Mouse (Mus musculus) activated CD4-positive, CD25-positive, alpha-beta regulatory T cell, adult 4 months (primary cell): ENCODE data around the gene Med27. TPM values are rescaled to one million over a fixed set of nuclear protein-coding genes. Genes with fewer than 3 reads are reported as not detected.

Experiments used
- ATAC-seq: one replicate; pipeline ENCODE4 v1.8.0; 2017
- polyA plus RNA-seq, 2 experiments: library from polyadenylated mRNA; unstranded; fragments of 100-300 nt; shearing (Covaris generic); gene quantifications; one replicate each; pipeline ENCODE4 v1.2.1; 2017

The Med27 gene
- polyA plus RNA-seq, 2 experiments from 2014 or later: 28.9 to 31.6 TPM

GRCm38 (mm10) chr2:29437861-29438529 is 91.4 kb downstream of the Med27 start:
- ATAC-seq: no peak

DNA sequence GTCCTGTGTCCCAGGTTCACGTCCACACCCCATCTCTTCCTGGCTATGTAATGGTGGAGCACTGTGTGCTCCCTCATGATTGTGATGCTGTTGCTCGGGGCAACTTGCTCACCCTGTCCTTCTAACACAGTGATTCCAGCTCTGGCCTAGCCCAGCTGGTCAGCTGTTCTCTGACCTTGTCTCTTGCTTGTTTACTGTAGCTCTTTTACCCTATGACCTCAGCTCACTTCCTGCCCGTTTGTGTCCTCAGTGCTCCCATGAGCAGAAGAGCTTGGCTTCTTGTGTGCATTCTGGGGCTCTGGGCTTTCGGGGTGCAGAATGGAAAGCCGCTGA is 91.9 kb downstream of the Med27 start:
- ATAC-seq: no peak

GRCm38 (mm10) chr2:29438986-29439385 is 92.4 kb downstream of the Med27 start:
- ATAC-seq: no peak

DNA sequence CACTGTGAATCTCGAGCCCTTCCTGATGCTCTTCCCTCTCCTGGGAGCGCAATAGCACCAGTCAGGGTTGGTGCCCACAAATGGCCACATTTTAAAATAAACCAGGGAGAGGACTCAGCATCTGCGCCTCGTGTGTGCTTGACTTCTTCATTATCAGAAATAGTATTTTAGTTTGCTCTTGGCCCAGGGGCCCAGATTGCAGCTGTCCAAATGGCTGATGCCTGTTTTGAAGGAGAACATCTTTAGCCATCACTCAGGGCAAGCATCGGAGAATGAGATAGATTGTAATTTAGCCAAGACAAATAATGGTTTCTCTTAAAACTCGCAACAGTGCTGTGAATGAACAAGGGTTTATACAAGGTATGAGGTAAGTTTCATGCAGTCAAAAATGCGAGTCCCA is 92.8 kb downstream of the Med27 start:
- ATAC-seq: no peak

- no peak for ATAC-seq
These were observed 93.4 kb downstream of the Med27 start for GRCm38 (mm10) chr2:29439857-29440502.

DNA sequence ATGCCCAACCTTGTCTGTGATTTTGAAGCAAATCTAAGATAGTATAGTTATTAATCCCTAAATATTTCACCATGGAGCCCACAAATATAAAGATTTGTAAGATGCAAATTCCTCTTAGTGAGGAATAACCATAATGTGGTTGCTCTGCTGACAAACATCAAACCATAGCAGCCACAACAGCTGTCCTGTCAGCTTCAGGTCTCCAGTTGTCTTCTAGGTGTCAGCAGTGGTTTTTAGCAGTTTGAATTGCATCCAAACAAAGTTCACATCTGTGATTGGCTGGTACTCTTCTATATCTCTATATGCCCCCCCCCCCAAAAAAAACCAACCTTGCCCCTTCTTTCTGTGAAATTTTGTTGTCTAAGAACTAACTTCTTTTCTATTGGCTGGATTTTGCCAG is 95.7 kb downstream of the Med27 start:
- ATAC-seq: no peak

DNA sequence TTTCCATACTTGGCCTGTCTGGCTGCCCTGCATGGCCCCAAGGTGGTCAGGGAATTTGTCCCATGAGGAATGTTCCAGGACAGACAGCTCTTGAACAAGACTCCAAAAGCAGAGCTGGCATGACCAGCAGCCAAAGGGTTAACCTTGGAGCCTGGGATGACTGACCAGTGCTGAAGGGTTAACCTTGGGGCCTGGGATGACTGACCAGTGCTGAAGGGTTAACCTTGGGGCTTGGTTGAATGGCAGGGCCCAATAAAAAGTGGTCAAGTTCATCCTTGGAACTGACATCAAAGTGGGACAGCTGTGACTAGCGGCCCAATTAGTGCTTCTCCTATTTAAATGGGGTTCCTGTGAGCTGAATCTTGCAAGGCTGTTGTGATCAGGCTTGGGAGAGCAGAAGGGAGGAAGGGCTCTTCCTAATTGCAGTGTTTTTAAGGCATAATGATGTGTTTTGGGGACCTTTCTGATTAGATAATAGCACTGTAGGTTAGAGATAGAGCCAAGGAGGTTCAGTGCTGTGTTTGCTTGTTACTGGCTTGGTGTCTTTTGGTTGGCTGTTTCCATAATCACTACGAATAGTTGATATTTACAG is 97.1 kb downstream of the Med27 start:
- no peak for ATAC-seq

DNA sequence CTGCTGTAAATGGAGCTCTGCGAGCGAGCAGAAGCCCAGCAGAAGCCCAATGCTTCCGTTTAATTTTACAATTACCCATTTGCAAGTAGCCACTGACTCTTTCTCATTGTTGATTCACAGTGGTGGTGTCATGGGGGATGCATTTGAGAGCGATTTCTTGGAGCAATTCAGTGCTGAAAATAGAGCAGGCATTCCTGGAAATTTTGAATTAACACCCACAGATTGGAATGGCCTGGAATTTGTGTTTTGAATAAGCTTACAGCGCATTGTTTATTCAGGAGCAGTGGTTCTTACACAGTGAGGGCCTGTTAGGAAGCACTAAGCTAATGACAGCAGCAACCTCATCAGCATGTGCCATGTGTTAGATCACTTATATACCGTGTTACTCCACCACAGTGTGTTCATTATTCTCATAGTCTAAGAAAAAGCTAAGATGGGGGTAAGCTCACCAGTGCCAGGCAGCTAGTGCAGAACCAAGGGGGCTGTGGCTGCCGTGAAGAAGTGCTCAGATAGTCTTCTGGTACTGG is 101.9 kb downstream of the Med27 start:
- no peak for ATAC-seq

GRCm38 (mm10) chr2:29451368-29451999 is 104.9 kb downstream of the Med27 start:
- ATAC-seq: no peak

- no peak for ATAC-seq
These were observed 106.8 kb downstream of the Med27 start for GRCm38 (mm10) chr2:29453376-29453775.

- ATAC-seq: no peak
These were observed 110.2 kb downstream of the Med27 start for GRCm38 (mm10) chr2:29456631-29457320.

- ATAC-seq: no peak
These were observed 111.1 kb downstream of the Med27 start for GRCm38 (mm10) chr2:29457677-29458076.

DNA sequence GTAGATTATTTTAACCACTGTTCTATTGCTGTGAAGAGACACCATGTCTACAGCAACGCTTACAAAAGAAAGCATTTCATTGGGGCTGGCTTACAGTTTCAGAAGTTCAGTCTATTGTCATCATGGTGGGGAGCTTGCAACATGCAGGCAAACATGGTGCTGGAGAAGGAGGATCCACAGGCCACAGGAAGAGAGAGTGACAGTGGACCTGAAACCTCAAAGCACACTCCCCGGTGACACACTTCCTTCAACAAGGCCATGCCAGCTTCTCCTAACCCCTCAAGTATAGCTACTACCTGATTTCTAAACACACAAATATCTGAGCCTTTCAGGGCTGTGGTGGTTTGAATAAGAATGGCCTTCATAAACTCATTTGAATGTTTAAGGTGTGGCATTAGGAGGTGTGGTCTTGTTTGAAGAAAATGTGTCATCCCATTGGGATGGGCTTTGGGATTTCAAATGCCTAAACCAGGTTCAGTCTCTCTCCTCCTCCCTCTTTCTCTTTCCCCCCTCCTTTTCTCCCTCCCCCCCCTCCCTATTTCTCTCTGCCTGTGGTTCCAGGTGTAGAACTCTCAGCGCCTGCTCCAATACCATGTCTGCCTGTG is 111.8 kb downstream of the Med27 start:
- no peak for ATAC-seq

DNA sequence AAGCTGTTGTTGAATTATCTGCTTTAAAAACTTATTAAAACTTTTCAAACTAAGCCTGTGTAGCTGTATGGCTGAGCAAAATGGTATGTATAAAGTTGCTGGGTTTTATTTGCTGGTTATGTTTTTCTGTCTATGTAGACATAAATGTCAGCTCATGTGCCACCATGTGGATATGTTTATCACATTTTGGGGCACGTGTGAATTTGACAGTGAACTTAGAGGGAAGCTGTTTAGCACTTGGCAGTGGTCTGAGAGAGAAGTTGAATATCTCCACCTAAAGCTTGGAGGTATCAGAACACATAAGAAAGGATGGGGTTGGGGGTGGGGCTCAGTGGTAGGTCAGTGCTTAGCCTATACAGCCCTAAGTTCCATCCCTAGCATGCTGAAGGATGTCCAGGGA is 113.0 kb downstream of the Med27 start:
- no peak for ATAC-seq

- no peak for ATAC-seq
These were observed 115.2 kb downstream of the Med27 start for GRCm38 (mm10) chr2:29461841-29462240.

GRCm38 (mm10) chr2:29463039-29463585 is 116.5 kb downstream of the Med27 start:
- no peak for ATAC-seq

DNA sequence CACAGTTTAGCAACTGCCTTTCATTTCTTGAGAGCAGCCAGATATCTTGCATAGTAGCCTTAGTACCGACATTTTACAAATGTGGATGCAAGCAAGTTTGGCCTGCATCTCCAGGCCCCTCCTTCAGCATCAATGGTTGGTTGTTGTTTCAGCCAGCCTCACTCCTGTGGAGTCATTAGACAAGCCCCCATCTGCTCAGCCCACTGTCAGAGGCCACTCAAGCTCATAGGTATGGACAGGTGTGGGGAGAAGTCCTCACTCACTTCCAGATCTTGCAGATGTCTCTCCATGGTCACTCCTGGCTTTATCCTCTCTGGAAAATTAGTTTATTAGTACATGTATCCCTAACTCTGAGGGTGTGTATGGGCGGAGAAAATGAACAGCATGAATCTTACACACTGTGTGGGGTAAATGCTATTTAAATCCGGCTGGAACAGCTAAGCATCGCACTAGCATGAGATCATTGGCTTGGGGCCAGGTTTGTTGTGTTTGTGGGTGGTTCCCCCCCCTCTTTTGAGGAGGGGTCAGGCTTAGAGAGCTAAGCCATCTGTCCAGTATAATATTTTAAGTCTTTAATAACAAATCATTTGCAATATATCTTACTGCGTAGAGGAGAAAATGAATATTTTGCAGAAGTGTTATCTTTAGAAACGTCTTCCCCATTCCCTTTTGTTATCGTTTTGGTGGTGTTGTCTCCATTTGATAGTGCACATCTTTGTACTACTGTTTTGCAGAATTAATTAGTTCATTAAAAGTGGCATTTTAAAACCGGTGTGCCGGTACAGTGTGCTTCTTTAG is 118.4 kb downstream of the Med27 start:
- ATAC-seq: no peak

- no peak for ATAC-seq
These were observed 119.1 kb downstream of the Med27 start for GRCm38 (mm10) chr2:29465649-29466137.

GRCm38 (mm10) chr2:29466396-29466795 is 119.8 kb downstream of the Med27 start:
- no peak for ATAC-seq

DNA sequence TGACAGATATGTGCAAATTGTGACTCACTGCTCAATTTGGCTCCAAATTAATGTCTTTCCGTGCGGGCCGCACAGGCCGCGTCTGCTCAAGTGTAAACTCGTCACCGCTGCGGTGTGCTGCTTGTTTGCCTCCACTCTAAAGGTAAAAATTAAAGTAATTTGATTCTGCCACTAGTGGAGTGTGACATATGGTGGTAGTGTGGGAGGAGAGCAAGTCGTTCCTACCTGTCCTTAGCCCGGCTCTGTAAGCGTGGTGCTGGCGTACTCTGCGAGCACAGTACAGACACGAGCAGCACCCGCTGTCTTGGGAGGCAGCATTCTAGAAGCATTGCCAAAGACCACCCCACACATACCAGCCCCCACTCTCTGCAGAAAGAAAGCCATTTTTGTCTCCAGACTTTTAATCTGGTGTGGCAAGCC is 121.9 kb downstream of the Med27 start:
- ATAC-seq: no peak

DNA sequence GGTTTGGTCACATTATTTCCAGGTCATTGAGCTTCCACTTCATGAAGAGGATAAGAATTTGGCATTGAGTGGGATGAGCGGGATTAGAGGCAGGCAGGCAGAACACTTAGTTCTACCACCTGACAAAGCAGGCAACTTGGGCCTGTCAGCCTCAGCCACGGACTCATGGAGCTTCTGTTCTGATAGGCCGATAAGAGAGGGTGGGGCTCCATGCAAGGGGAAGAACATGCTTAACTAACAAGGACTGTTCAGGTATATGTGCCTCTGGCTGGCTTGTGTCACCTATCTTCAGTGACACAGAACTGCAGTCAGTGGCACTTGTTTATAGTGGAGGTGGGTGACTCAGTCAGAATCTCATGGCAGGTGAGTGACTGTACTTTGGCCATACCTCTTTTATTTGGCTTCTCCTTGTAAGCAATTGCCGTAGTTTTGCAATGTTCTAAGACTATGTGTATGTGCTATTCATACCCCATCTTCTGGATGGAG is 126.4 kb downstream of the Med27 start:
- ATAC-seq: no peak
